Mouse (Mus musculus) CH12.LX (cell line): Measurements from ENCODE around the gene Rap1b. TPM values are rescaled to one million over a fixed set of nuclear protein-coding genes. Genes with fewer than 3 reads are reported as not detected.

Source experiments
- DNase-seq: peaks from one replicate; pipeline ENCODE4 v3.0.0-alpha.2; 2013; ENCODE audit errors: extremely low read depth
- H3K27ac ChIP-seq: 2 replicates; pipeline ENCODE4 v1.5.1; 2012; ENCODE audit warnings: low read depth, mild to moderate bottlenecking, control low read depth, moderate library complexity; ENCODE audit not compliant: insufficient read depth
- H3K27me3 ChIP-seq: replicated peaks from 2 replicates; pipeline ENCODE3; 2012; ENCODE audit warnings: inconsistent platforms
- H3K36me3 ChIP-seq, 2 experiments: replicated peaks in 1 of 2; 2 replicates each; pipeline versions ENCODE3 to v1.6.1; 2012; ENCODE audit warnings: inconsistent platforms in 1 of 2, low read length in 1 of 2, mild to moderate bottlenecking in 1 of 2, mixed read lengths in 1 of 2, moderate library complexity in 1 of 2; ENCODE audit not compliant: control insufficient read depth in 1 of 2, insufficient read depth in 1 of 2
- H3K4me1 ChIP-seq, 2 experiments: 2 replicates each; pipeline ENCODE4 v1.6.1; 2012; ENCODE audit warnings: inconsistent platforms in 1 of 2, moderate library complexity in 1 of 2; ENCODE audit not compliant: insufficient read depth in 2 of 2, control insufficient read depth in 1 of 2
- H3K4me2 ChIP-seq: 2 replicates; pipeline ENCODE4 v1.6.1; 2012; ENCODE audit warnings: low read depth, mild to moderate bottlenecking, control low read depth; ENCODE audit not compliant: poor library complexity, insufficient read depth, severe bottlenecking
- H3K4me3 ChIP-seq, 3 experiments: fragments of 150-350 bp in 1 of 3; sonication (generic) in 1 of 3; replicated peaks in 1 of 3; 2 replicates each; pipeline versions ENCODE3 to v1.5.1; 2011 to 2012; ENCODE audit warnings: low read depth in 2 of 3, low read length in 2 of 3, mild to moderate bottlenecking in 2 of 3, moderate library complexity in 2 of 3, control low read depth in 1 of 3, improper control_type of control experiment in 1 of 3, inconsistent platforms in 1 of 3, mixed read lengths in 1 of 3; ENCODE audit not compliant: poor library complexity in 1 of 3
- H3K79me2 ChIP-seq: replicated peaks from 2 replicates; pipeline ENCODE4 v1.6.1; 2012; ENCODE audit warnings: mild to moderate bottlenecking, moderate library complexity; ENCODE audit not compliant: control insufficient read depth, poor library complexity, insufficient read depth, severe bottlenecking; ENCODE audit errors: extremely low read depth
- H3K9ac ChIP-seq: 2 replicates; pipeline ENCODE4 v1.6.1; 2012; ENCODE audit warnings: low read depth, mild to moderate bottlenecking, control low read depth, moderate library complexity; ENCODE audit not compliant: insufficient read depth
- H3K9me3 ChIP-seq: replicated peaks from 2 replicates; pipeline ENCODE3; 2012; ENCODE audit warnings: low read length, inconsistent platforms, mixed read lengths
- CTCF ChIP-seq, 2 experiments: IDR thresholded peaks in 1 of 2; conservative IDR thresholded peaks in 1 of 2; 2 replicates each; pipeline ENCODE4 v1.5.1; 2011 to 2012; ENCODE audit warnings: low read depth in 2 of 2, low read length in 2 of 2, improper control_type of control experiment in 1 of 2, inconsistent platforms in 1 of 2, mild to moderate bottlenecking in 1 of 2, moderate library complexity in 1 of 2
- E2F4 ChIP-seq: IDR thresholded peaks from 2 replicates; pipeline ENCODE4 v1.6.1; 2011; ENCODE audit warnings: low read depth, low read length, improper control_type of control experiment; ENCODE audit not compliant: insufficient replicate concordance
- ELF1 ChIP-seq: IDR thresholded peaks from 2 replicates; pipeline ENCODE4 v1.6.1; 2014; ENCODE audit warnings: low read depth, mild to moderate bottlenecking, inconsistent platforms, low read length, improper control_type of control experiment
- EP300 ChIP-seq: IDR thresholded peaks from 2 replicates; pipeline ENCODE4 v1.6.1; 2011; ENCODE audit warnings: low read length, improper control_type of control experiment
- GABPA ChIP-seq: IDR thresholded peaks from 2 replicates; pipeline ENCODE4 v1.6.1; 2012; ENCODE audit warnings: low read depth, low read length, improper control_type of control experiment, inconsistent platforms; ENCODE audit not compliant: insufficient replicate concordance
- HCFC1 ChIP-seq: IDR thresholded peaks from 2 replicates; pipeline ENCODE4 v1.6.1; 2012; ENCODE audit warnings: low read depth, mild to moderate bottlenecking, inconsistent platforms, low read length, improper control_type of control experiment
- IRF4 ChIP-seq: IDR thresholded peaks from 2 replicates; pipeline ENCODE4 v1.6.1; 2014; ENCODE audit warnings: low read depth, mild to moderate bottlenecking, inconsistent platforms, low read length, improper control_type of control experiment
- JUND ChIP-seq: conservative IDR thresholded peaks from 2 replicates; pipeline ENCODE4 v1.6.1; 2011; ENCODE audit warnings: low read depth, low read length, improper control_type of control experiment
- MAX ChIP-seq: IDR thresholded peaks from 2 replicates; pipeline ENCODE4 v1.6.1; 2011; ENCODE audit warnings: low read length, improper control_type of control experiment
- MAZ ChIP-seq: IDR thresholded peaks from 2 replicates; pipeline ENCODE4 v1.6.1; 2012; ENCODE audit warnings: low read depth, mild to moderate bottlenecking, inconsistent platforms, low read length, improper control_type of control experiment, moderate library complexity
- MXI1 ChIP-seq: IDR thresholded peaks from 2 replicates; pipeline ENCODE4 v1.6.1; 2011; ENCODE audit warnings: mild to moderate bottlenecking, low read depth, low read length, improper control_type of control experiment
- NRF1 ChIP-seq: IDR thresholded peaks from 2 replicates; pipeline ENCODE4 v1.6.1; 2014; ENCODE audit warnings: low read depth, mild to moderate bottlenecking, inconsistent platforms, low read length, improper control_type of control experiment, moderate library complexity
- POLR2A ChIP-seq: IDR thresholded peaks from 2 replicates; pipeline ENCODE4 v1.6.1; 2011; ENCODE audit warnings: low read depth, mild to moderate bottlenecking, improper control_type of control experiment, low read length
- RAD21 ChIP-seq: IDR thresholded peaks from 2 replicates; pipeline ENCODE4 v1.6.1; 2011; ENCODE audit warnings: low read depth, mild to moderate bottlenecking, low read length, improper control_type of control experiment, moderate library complexity
- SIN3A ChIP-seq: IDR thresholded peaks from 2 replicates; pipeline ENCODE4 v1.6.1; 2012; ENCODE audit warnings: low read length, improper control_type of control experiment, inconsistent platforms
- SMC3 ChIP-seq: IDR thresholded peaks from 2 replicates; pipeline ENCODE4 v1.6.1; 2011; ENCODE audit warnings: low read depth, low read length, improper control_type of control experiment
- TBP ChIP-seq: conservative IDR thresholded peaks from 2 replicates; pipeline ENCODE4 v1.6.1; 2011; ENCODE audit warnings: low read depth, low read length, improper control_type of control experiment
- TCF12 ChIP-seq: IDR thresholded peaks from 2 replicates; pipeline ENCODE4 v1.6.1; 2014; ENCODE audit warnings: low read depth, mild to moderate bottlenecking, inconsistent platforms, low read length, improper control_type of control experiment
- UBTF ChIP-seq: IDR thresholded peaks from 2 replicates; pipeline ENCODE4 v1.6.1; 2012; ENCODE audit warnings: low read depth, mild to moderate bottlenecking, inconsistent platforms, low read length, improper control_type of control experiment, moderate library complexity
- USF1 ChIP-seq: IDR thresholded peaks from 2 replicates; pipeline ENCODE4 v1.6.1; 2014; ENCODE audit warnings: low read depth, mild to moderate bottlenecking, inconsistent platforms, low read length, improper control_type of control experiment
- ZC3H11A ChIP-seq: IDR thresholded peaks from 2 replicates; pipeline ENCODE4 v1.6.1; 2012; ENCODE audit warnings: low read depth, mild to moderate bottlenecking, inconsistent platforms, low read length, improper control_type of control experiment
- ZNF384 ChIP-seq: IDR thresholded peaks from 2 replicates; pipeline ENCODE4 v1.6.1; 2012; ENCODE audit warnings: low read depth, low read length, improper control_type of control experiment, inconsistent platforms
- dilution Hi-C: fragments of 300-500 bp; cut with MboI; formaldehyde crosslinking; loops from 2 replicates; pipeline ENCODE4 v1.14.3; 2020; ENCODE audit warnings: low sequenced_read_pairs; ENCODE audit not compliant: extremely low pct_unique_long_range_greater_than_20kb, extremely low pct_ligation_motif_present
- in situ Hi-C: fragments of 300-500 bp; cut with MboI; formaldehyde crosslinking; loops from 3 replicates; pipeline ENCODE4 v1.14.3; 2019; ENCODE audit warnings: low sequenced_read_pairs, low pct_ligation_motif_present, low pct_unique_long_range_greater_than_20kb, mixed read lengths
- polyA plus RNA-seq: library from polyadenylated mRNA; unstranded; fragments of >175 nt; gene quantifications from 2 replicates; pipeline ENCODE4 v1.2.1, GENCODE M21; 2012; ENCODE audit warnings: low read depth; ENCODE audit not compliant: insufficient read length
- total RNA-seq, 2 experiments: library from RNA; depleted of rRNA; stranded (reverse); fragments of 300-350 nt in 1 of 2; fragments of >200 nt in 1 of 2; gene quantifications; 2 replicates each; pipeline ENCODE4 v1.2.3; 2012 to 2014

Gene Rap1b
- total and polyA plus RNA-seq, 3 experiments: 37.0 to 214 (median 205) TPM

- TF ChIP-seq GABPA (no peak), USF1 (no peak)
- TF ChIP-seq, all 38 proteins: peak for 0
- Histone ChIP-seq H3K27me3 (peaks cover 3% of the 10 kb centered on the region), H3K79me2 (peaks cover 37% of the 10 kb centered on the region), H3K4me1 (peaks cover 0 to 22% of the 10 kb centered on the region in 2 experiments; a peak in 2 of 4 replicates), H3K4me2 (no peak overlapping the region), H3K4me3 (no peak overlapping the region), H3K9me3 (no peaks in the 10 kb centered on the region), H3K27ac (no peak overlapping the region), H3K9ac (no peak overlapping the region), H3K36me3 (no peaks in the 10 kb centered on the region)
- no peak for DNase-seq
- dilution Hi-C loops: no loop called here
- in situ Hi-C loops: loop anchor here (25.0 kb wide), 1 partner anchor 266 kb away; no protein-coding TSS in a partner anchor
Observed at GRCm38 (mm10) chr10:117846796-117847195, 961 bp upstream of the Rap1b start.

- dilution Hi-C loops: no loop called here
- TF ChIP-seq MAX: 0 out of 2 replicates have a peak, but pooled peaks have one; percentile 27
- TF ChIP-seq NRF1: no peak
- no peak; the same call in 1 of the 2 replicates for TF ChIP-seq RAD21
- TF ChIP-seq JUND: no peak
- TF ChIP-seq SIN3A: 0 out of 2 replicates have a peak, but pooled peaks have one; percentile 31
- peak in 1 of 2 experiments; percentile 7; a peak in 1 of 4 replicates for TF ChIP-seq CTCF (conservative IDR thresholded peaks at IDR 0.05 in 1 of 2, IDR thresholded peaks at IDR 0.05 in 1 of 2; ENCODE audit: low read depth in 2 of 2, low read length in 2 of 2)
- TF ChIP-seq USF1: no peak
- no peak for TF ChIP-seq POLR2A
- H3K4me3 ChIP-seq: peak overlapping the region; percentile 42 to 81 (median 64)
- in situ Hi-C loops: loop anchor here (25.0 kb wide), 1 partner anchor 266 kb away; no protein-coding TSS in a partner anchor
- no peaks in the 10 kb centered on the region for H3K36me3 ChIP-seq
- H3K79me2 ChIP-seq: peaks cover 39% of the 10 kb centered on the region
- peaks cover 0 to 27% of the 10 kb centered on the region in 2 experiments; a peak in 2 of 4 replicates for H3K4me1 ChIP-seq
- DNase-seq: peak; percentile 51
- 0 out of 2 replicates have a peak overlapping the region, but pooled peaks have one; percentile 8 for H3K27ac ChIP-seq
- no peaks in the 10 kb centered on the region for H3K9me3 ChIP-seq
- H3K9ac ChIP-seq: peak overlapping the region; percentile 36; the same call in 1 of the 2 replicates
- H3K27me3 ChIP-seq: peaks cover 3% of the 10 kb centered on the region
- H3K4me2 ChIP-seq: peak overlapping the region; percentile 39
Observed at GRCm38 (mm10) chr10:117846260-117846632, 411 bp upstream of the Rap1b start.

- DNase-seq: no peak
- dilution Hi-C loops: no loop called here
Observed at GRCm38 (mm10) chr10:117844782-117845596, 846 bp downstream of the Rap1b start.

More at GRCm38 (mm10) chr10:117844782-117845596, 846 bp downstream of the Rap1b start:
- Histone ChIP-seq H3K4me1 (peaks cover 7 to 39% of the 10 kb centered on the region in 2 experiments; a peak in 3 of 4 replicates), H3K36me3 (no peaks in the 10 kb centered on the region), H3K27me3 (peaks cover 3% of the 10 kb centered on the region), H3K4me3 (peak overlapping the region; percentile 74 to 98 (median 81)), H3K4me2 (peak overlapping the region; percentile 91; the same call in 1 of the 2 replicates), H3K9me3 (no peaks in the 10 kb centered on the region), H3K79me2 (peaks cover 47% of the 10 kb centered on the region), H3K27ac (peak overlapping the region; percentile 80), H3K9ac (peak overlapping the region; percentile 94)
- in situ Hi-C loops: loop anchor here (25.0 kb wide), 1 partner anchor 267 kb away; no protein-coding TSS in a partner anchor
- TF ChIP-seq SIN3A: peak; percentile 71; the same call in 1 of the 2 replicates
- peak; percentile 42; the same call in 1 of the 2 replicates for TF ChIP-seq EP300
- no peak for TF ChIP-seq RAD21
- no peak for TF ChIP-seq IRF4
- TF ChIP-seq ZC3H11A: no peak
- TF ChIP-seq TCF12: no peak
- TF ChIP-seq ZNF384: peak; percentile 89
- peak; percentile 32; the same call in 1 of the 2 replicates for TF ChIP-seq MAZ
- 0 out of 2 replicates have a peak, but pooled peaks have one; percentile 17 for TF ChIP-seq ELF1
- 0 out of 2 replicates have a peak, but pooled peaks have one; percentile 26 for TF ChIP-seq E2F4
- no peak for TF ChIP-seq NRF1
- TF ChIP-seq TBP: no peak
- 0 out of 2 replicates have a peak, but pooled peaks have one; percentile 10 for TF ChIP-seq HCFC1
- TF ChIP-seq SMC3: no peak
- no peak for TF ChIP-seq CTCF (conservative IDR thresholded peaks at IDR 0.05 in 1 of 2, IDR thresholded peaks at IDR 0.05 in 1 of 2; ENCODE audit: low read depth in 2 of 2, low read length in 2 of 2)
- TF ChIP-seq MXI1: peak; percentile 66
- TF ChIP-seq UBTF: no peak
